Mouse (Mus musculus): ENCODE measurements around the gene Btaf1.

Btaf1 gene

DNA sequence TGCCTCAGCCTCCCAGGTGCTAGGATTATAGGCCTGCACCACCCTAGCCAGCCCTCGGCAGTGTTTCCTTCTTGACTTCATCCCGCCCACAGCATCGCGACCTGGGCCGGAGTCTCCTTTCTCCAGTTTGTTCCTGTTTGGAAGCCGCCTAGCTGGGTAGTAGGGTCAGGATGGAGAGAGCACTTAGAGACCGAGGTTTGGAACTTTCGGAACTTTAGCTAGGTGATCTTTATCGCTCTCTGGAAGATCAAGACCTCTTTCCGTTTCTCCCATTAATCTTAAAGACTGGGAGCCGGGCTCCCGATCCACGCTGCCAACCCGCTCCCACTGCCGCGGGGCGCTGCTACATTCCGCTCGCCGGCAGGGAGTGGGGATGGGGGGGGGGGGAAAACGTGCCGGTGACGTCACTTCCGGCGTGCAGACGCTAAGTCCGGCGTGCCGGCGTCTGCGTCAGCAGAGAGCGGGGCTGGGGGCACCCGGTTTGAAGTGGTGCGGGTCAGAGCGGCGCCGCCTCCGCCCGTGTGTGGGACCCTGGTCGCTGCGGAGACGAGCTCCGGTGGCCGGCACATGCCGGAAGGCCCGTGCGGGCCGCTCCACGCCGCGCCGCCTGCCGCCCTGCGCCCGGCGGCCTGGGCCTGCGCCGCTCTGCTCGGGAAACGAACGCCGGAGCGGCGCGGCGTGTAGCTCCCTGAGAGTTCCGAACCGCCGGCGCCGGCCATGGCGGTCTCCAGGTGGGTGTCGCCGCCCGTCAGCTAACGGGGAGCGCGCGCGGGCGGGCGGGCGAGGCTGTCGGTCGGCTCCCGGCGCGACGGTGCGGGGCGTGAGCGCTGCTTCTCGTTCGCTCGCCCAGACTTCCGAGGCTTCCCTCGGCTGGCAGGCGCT, at the start of gene Btaf1:
Btaf1 (plus strand) TSS at position 409 of the 882 bp plus-strand sequence.
- peak; percentile 87 for DNase-seq

DNA sequence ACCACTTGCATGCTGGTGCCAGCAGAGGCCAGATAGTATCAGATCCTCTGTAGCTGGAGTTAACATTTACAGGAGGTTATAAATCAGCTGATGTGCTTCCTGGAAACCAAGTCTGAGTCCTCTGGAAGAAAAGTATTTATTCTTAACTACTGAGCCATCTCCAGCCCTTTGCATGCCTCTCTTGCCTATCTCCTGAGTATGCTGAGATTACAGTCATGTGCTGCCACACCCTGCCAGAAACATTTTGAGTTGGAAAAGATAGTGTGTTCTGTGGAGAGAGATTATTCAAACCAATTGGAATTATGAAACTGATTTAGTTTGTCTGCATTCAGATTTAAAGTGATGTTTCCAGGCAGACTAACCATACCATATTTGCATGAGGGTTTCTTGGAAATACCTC, 48.5 kb upstream of the Btaf1 start:
- no peak for DNase-seq

DNA sequence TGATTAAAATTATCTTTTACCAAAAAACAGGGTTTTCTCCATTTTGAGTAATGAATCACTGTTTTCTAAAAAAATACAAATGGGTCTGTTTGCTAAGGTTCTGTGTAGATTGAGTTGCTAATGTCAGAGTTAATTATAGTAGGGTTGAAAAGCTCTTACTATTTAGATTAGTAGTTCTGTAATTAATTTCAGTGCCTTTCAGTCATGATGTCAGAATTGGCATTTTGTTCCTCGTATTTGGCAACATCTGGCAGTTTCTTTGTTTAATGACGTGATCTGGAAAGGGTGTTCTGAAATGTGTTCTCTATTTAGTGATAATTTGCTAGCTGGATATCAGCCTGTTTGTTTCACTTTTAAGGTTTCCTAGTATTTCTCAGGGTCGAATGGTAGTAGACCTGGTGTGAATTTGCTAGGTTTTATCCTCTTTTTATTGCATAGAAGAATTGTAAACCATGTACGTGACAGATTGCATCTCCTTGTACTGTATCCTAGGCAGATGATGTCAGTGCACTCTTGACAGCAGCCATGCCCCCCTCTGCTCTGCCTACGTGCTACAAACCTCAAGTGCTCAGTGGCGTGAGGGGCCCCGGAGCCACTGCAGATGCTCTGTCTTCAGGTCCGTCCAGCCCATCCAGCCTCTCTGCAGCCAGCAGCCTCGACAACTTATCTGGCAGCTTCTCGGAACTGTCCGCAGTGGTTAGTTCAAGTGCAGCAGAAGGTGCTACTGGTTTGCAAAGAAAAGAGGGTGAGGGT, 47.0 kb upstream of the Btaf1 start:
- DNase-seq: no peak

DNA sequence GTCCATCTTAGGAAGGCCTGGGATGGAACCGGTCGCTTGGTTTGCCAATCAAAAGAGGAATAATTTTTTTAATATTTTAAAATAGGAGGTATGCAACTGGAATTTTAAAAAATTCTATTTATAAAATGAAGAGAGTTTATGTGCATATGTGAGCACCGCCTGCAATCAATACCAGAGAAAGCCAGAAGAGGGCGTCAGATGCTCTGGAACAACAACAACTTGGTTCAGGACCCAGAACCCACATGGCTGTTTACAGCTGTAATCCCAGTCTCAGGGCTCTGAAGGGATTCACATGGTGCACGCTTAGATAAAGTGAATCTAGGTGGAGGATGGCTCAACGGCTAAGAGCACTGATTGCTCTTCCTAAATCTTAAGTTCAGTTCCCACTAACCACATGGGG, 42.8 kb upstream of the Btaf1 start:
- peak; percentile 62 for DNase-seq

DNA sequence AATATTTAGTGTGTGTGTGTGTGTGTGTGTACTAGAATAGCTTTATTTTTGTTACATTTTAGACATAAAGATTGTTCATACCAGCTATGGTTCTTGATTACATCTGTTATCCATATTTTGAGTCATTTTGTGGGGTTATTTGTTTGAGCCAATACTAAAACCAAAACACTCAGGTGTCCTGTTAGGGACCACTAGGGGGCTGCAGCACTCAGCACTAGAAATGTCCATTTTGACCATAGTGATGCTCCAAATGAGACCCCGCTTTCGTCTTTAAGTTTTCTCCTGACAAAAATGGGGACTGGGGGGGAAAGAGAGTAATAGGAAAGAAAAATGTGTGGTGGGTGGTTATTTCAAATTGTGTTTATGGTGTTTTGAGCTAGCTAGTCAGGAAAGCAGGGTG, 39.6 kb upstream of the Btaf1 start:
- no peak for DNase-seq

DNA sequence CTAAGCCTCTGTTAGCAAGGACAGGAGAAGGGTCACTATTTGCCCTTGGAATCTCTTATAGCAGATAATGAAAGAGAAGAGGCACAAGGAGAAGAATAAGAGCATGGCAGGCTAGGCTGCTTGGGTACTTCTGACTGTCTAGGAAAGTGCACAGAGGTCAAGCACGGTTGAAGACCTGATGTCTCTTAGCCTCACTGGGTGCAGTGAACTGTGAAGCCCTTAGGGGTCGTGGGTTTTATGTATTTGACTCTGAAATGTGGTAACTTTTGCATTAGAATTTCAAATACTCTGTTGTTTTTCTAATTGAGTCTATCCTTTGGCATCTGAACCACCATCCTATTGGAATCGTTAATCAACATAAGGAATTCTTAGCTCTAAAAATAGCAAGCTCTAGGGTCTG, 38.2 kb upstream of the Btaf1 start:
- no peak for DNase-seq

DNA sequence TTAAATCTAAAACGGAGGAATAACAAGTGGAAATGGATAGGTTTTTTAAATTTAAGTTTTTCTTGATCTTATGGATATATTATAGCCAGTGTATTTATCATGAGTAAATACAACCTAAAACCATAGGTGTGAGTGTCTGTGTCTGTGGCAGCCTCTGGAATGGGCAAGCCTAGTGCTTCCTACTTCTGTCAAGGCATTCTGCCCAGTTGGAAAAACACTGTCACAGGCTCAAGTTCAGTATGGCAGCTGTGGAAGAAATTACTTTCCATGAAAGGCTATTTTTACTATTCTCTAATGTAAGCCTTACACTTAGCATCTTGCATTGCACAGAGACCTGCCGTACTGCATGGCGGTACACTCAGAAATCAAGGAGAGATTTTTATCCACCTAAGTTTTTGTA, 34.1 kb upstream of the Btaf1 start:
- no peak for DNase-seq

DNA sequence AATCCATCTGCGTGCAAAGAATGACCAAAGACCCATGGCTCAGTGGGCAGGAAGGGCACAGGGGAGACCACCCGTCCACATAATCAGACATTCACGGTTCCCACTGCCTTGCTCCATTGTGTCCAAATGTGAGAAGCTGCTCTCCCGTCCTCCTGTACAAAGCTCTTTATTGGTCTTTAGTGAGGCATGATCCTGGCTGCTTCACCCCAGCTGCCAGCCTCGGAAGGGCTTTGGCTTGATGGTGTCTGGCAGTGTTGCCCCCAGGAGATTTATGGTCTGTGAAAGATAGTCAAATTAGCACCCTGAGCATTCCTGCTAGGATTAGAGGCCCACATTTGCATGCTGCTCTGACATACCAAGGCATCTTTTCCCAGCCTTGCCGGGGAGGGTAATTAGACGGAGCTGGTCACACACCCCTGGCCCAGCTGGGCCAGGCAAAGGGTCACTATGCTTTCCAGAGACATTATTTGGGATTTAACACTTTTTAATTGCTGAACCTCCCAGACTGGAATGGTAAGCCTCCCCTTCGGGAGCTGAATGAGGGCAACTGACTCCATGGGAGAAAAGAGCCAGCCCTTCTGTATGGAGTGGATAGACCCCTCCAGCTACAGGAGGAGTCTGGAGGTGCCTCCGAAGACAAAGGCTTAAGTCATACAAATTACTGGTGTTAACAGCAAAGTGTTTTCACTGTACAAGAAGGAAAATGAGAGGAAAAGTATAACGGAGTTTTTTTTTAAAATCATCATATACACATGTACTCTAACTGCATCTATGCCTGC, 28.9 kb upstream of the Btaf1 start:
- DNase-seq: no peak

DNA sequence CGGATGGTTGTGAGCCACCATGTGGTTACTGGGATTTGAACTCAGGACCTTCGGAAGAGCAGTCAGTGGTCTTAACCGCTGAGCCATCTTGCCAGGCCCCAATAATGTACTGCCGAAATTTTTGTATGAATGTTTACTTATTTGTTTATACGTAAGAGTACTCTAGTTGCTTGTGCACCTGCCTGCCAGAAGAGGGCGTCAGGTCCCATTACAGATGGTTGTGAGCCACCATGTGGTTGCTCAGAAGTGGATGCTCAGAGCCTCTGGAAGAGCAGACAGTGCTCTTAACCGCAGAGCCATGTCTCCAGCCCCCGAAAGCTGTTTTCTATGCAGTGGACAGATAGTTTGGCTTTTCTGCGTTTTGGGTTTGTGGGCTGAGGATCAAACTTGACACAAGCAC, 28.1 kb upstream of the Btaf1 start:
- DNase-seq: peak; percentile 62

DNA sequence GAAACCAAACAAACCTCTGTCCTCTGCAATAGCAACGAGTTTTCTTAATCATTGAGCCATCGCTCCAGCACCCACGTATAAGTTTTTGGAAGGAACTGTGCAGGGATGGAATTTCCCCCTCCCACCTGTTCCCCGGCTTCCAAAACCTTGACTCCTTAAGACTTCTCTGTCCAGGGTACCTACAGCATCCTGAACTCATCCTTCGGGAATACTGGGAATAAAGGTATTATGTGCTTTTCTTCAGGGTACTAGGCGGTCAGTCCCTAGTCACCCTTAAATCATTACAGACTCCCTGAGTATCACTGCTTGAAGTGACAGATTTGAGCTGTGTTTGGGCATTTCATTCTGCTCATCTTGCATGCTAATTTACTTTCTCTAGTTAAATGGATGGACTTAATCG, 22.5 kb upstream of the Btaf1 start:
- DNase-seq: no peak

DNA sequence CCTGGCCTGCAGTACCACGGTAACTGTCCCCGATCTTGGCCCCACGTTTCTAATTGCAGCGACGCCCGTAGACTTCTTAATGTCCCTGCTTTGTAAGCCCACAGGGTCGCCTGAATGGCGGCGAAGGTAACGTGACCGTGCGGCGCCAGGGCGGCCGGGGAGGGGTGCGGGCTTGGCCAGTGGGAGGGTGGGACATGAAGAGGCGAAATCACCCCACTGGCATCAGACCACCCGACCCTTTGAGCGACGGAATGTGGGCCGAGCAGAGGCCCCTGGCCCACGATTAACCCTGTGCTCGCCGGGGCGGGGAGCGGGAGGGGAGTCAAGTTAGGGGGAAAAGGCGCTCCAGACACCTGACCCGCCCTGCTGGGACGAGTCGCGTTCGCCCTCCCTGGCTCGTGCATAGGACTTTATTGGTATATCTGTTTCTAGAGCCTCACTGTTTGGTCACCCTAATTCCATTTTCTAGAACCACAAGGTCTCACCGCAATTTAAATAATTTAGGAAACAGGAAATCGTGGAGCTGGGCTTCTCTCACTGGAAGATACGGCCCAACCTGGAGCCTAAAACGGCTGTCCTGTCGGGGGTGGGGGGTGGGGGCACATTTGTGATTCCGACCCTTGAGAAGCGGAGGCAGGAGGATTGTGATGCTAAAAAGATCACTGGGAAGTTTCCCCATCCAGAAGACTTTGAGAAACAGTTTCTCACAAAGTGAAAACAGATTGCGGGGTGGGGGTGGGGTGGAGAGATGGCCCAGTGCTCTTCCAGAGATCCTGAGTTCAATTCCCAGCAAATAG, 21.5 kb upstream of the Btaf1 start:
- peak; percentile 46 for DNase-seq

DNA sequence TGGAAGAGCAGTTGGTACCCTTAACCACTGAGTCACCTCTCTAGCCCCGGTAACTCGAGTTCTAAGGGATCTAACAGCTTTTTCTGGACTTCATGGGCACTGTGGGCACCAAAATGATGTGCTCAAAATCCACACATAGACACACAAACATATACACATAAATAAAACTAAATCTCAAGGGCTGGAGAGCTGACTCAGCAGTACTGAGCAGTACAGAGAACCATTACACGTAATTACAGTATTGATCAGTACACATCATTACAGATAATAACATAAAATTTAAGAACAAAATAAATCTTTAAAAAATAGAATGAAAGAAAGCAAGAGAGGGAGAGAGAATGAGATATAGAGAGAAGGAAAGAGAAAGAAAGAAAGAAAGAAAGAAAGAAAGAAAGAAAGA, 16.7 kb upstream of the Btaf1 start:
- DNase-seq: no peak

DNA sequence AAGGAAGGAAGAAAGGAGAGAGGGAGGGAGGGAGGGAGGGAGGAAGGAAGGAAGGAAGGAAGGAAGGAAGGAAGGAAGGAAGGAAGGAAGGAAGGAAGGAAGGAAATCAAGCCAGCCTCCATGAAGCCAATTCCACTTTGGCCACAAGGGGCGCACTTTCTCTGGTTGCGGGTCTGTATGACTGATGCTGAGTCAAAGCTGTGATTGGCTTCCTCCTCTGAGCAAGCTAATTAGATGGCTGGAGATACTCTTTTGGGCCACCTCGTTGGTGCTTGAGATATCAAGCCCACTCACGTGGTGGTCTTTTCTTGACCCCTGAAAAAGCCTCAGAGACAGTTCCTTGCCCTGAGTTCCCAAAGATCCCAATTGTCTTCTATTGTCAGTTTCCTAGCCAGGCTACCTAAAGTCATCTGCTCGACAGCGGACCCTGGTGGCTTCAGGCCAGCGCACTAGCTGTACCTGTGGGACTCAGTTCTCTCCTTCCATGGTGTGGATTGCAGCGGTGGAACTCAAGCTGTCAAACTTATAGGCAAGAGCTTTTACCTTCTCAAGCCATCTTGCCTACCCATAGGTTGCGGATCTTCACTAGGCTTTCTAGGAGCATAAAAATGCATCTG, 16.1 kb upstream of the Btaf1 start:
- peak; percentile 89 for DNase-seq

DNA sequence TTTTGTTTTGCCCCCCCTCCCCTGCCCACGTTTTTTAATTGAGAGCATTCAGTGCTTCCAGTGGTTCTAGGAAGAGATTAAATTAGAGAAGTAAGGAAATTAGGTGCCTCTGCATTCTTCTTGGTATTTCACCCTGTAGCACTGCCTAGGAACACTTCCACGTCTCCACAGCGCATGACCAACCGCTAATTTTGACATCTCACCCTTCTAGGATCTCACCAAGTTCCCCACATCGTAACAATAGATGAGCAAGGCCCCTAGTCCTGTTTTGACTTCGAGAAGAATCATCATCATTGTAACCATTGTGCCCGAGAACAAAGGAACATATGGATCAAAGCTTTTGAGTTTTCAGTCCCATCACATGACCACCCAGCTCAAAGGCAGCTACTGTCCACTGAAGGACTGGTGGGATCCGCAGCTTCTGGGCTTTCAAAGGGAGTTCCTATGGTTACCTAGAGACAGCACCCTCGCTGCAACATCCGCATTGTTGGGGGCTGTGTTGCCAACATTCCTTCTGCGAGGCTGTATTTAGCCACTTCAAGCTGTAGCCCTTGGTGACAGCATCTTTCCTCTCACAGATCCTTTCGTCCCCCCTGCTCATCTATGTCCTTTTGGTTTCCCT, 15.3 kb upstream of the Btaf1 start:
- no peak for DNase-seq

DNA sequence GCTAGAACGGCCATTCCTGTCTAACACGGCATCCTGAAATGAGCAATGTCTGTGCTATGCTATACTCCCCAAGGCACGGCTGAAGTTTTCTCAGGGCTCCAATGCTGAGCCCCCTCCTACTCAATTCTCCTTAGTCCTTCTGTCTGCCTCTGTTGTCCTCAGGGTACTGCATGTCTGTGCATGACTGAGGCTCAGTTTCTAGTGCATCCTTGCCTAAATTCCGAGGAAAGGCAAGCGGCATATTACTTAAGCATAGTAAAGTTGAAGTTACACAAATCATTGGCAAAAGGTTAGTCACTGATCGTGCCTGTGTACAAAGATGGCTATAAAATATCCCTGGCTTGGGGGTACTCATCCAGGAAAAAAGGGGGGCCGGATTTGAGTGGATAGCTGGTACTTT, 12.8 kb upstream of the Btaf1 start:
- DNase-seq: no peak

DNA sequence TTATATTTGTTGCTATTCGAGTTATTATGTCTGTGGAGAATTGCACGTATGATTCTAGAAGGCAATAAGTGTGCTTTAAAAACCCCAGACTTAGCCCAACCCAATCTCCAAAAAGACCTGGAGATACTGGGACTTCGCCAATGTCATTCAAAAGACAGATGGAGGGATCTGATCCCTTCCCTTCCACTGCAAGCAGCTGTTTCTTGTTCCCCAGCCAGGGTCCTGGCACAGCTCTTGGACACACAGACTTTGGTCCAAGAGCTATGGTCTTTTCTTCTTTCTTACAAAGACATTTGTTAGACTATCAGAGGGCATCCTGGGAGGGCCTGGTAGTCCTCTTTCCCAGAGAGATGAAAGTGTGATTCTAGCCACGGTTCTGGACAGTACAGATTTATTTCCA, 9.7 kb upstream of the Btaf1 start:
- no peak for DNase-seq

DNA sequence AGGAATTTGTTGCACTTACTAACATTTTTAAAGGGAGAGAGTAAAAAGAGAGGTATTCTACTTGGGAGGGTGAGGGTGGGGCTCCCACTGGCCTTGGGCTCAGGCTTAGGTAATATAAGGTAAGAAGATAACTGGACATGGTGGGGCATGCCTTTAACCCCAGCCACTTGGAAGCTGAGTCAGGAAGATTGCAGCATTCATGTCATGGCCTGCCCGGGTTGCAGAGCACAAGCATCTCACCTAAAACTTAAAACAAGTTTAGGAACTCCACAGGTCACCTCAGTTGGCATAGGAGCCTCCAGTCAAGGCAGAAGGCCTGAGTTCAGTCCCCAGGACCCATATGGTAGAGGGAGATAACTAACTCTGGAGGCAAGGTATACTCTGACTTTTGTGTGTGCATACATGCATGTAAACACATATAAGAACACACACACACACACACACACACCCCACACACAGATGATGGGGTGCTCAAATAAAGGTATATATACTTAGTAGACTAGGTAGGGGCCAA, 8.9 kb upstream of the Btaf1 start:
- no peak for DNase-seq

DNA sequence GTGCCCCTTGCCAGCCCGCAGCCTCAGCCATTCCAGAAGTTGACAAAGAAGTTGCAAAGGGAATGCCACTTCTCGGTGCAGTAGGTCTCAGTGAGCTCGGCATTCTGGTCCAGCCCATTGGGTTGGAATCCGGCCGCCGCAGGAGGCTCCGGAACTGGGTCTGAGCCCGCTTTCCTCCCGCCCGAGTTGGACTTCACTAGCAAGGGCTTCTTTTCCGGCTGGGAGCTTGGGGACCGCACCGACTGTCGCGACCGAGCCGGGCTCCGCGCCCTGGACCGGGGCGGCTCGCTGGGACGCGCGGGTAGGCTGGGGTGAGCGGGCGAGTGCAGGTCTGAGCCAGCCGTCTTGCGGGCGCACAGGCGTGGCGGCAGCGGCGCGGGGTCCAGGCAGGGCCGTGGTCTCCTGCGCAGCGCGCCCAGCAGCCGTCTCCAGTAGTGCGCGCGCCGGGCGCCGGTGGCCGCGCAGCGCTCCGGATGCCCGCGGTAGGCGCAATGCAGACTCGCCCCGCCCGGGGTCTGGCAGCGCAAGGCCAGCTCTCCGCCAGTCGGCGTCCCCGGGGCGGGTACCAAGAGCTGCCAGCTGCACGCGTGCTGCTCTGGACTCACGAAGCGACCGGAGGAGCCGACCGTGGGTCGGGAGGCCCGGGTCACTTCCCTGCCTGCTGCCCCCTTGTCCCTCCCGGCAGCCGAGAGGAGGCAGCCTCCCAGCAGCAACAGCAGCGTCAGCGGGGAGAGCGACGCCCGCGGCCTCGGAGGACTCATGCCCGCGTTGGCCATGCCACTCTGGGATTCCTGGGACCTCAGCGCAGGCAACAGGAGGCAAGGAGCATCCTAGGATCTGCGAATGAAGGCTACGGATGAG, 7.2 kb upstream of the Btaf1 start:
- peak; percentile 79 for DNase-seq

DNA sequence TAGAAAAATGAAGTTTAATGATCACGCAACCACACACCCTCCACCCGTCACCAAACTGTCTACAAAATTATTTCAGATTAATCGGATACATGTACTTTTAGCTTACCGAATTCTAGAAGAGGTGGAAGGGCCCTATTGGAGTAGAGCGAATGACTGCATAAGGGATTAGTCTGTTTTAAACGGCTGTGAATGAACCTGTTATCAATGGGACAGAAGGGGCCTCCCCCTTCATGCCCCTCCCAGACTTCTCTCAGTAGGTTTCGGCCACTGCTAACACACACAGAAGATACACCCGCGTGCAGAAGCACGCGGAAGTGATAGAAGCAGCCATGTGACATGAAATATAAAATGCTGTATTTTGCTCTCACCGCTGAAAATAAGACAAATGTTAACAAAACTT, 6.4 kb upstream of the Btaf1 start, which contains the start of gene Fgfbp3:
Fgfbp3 (minus strand) TSS at position 150 of the 400 bp plus-strand sequence.
- DNase-seq: no peak

DNA sequence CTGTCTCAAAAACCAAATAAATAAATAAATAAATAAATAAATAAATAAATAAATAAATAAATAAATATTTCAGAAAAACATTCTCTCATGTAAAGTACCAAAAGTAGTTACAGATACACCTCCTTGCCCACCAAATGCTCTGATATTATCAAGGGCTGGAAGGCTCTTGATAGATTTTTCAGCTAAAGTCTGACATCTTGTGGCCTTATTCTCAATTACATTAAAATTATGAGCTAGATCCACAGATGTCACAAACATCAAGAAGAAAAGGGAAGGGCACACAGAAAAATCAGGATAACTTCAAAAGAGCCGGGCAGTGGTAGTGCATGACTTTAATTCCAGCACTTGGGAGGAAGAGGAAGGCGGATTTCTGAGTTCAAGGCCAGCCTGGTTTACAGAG, 3.9 kb upstream of the Btaf1 start:
- no peak for DNase-seq

Measured in thymus, postnatal 4 days (tissue).